In genomic region chr3:80052879-80053278, GRCm38 (mm10) we compare ENCODE assay signal across 9 mouse cellular contexts.
DNase-seq lines count a peak whose midpoint lies in the region; ATAC-seq lines count a peak whose summit lies in the region.
"Had no signal": no experiment of that assay in that cellular context is flagged by ENCODE, and none has a peak within 500 bp of the region (broad histone marks: within the 10 kb centered on the region; RNA-seq: fewer than 3 reads in every experiment).

No protein-coding gene starts in this region.

- no peaks in the 10 kb centered on the region for H3K36me3 ChIP-seq in liver, embryonic 11.5 days (ENCODE audit: control insufficient read depth, insufficient read depth, low read length)
- no peaks in the 10 kb centered on the region for H3K36me3 ChIP-seq in hindbrain, embryonic 12.5 days

- WGBS in liver, embryonic 11.5 days = 11% methylated on average over 3 of the region's 3 CpGs
- WGBS in hindbrain, embryonic 12.5 days = 39% methylated on average over 3 of the region's 3 CpGs

- peaks cover 9% of the 10 kb centered on the region for H3K4me1 ChIP-seq in liver, embryonic 11.5 days (replicated peaks; ENCODE audit: control insufficient read depth, insufficient read depth, low read length)
- no peaks in the 10 kb centered on the region for H3K4me1 ChIP-seq in hindbrain, embryonic 12.5 days

- peak; percentile 41 for DNase-seq in embryo, embryonic 10 days (ENCODE audit: low spot score)
- DNase-seq in embryo, embryonic 9.5 days (ENCODE audit: extremely low spot score) = no peak
- DNase-seq in Muller cell, postnatal 12 days (ENCODE audit: inconsistent ontology term) = peak; percentile 12
- DNase-seq in heart, adult 8-10 months (ENCODE audit: low spot score) = peak; percentile 47
- no peak for DNase-seq in liver, embryonic 11.5 days (ENCODE audit: low spot score)
- no peak for DNase-seq in right cerebral cortex, postnatal 36 days (ENCODE audit: low spot score in 2 of 2)
- no peak for DNase-seq in thymus, postnatal 14 days
- DNase-seq: lung, adult 2 months had no signal

- H3K4me2 ChIP-seq in liver, embryonic 11.5 days = no peak overlapping the region
- no peak overlapping the region for H3K4me2 ChIP-seq in hindbrain, embryonic 12.5 days (replicated peaks)

- no peak overlapping the region for H3K4me3 ChIP-seq in liver, embryonic 11.5 days (ENCODE audit: low read depth, low read length)
- no peak overlapping the region for H3K4me3 ChIP-seq in hindbrain, embryonic 12.5 days

- no peaks in the 10 kb centered on the region for H3K9me3 ChIP-seq in liver, embryonic 11.5 days (ENCODE audit: control insufficient read depth, low read length)
- no peaks in the 10 kb centered on the region for H3K9me3 ChIP-seq in hindbrain, embryonic 12.5 days (replicated peaks)

- no peak overlapping the region for H3K9ac ChIP-seq in liver, embryonic 11.5 days (ENCODE audit: low read depth, low read length)
- no peak overlapping the region for H3K9ac ChIP-seq in hindbrain, embryonic 12.5 days

- no peak overlapping the region for H3K27ac ChIP-seq in liver, embryonic 11.5 days (ENCODE audit: low read depth, low read length)
- no peak overlapping the region for H3K27ac ChIP-seq in hindbrain, embryonic 12.5 days

- peak; percentile 74 for ATAC-seq in liver, embryonic 11.5 days (replicated peaks; ENCODE audit: low FRiP score)
- ATAC-seq in hindbrain, embryonic 12.5 days (ENCODE audit: low FRiP score) = no peak

- no peaks in the 10 kb centered on the region for H3K27me3 ChIP-seq in liver, embryonic 11.5 days (replicated peaks; ENCODE audit: control insufficient read depth, insufficient read depth, low read length)
- no peaks in the 10 kb centered on the region for H3K27me3 ChIP-seq in hindbrain, embryonic 12.5 days

Comparison
In these comparisons a context has a peak if more than half of its experiments do, and no peak if none do; other contexts are left out.
1. DNase-seq: peak in embryo, embryonic 10 days (single experiment), Muller cell, postnatal 12 days (single experiment) and heart, adult 8-10 months (single experiment); none in embryo, embryonic 9.5 days (single experiment), liver, embryonic 11.5 days (single experiment), right cerebral cortex, postnatal 36 days (0 of 2) and thymus, postnatal 14 days (single experiment).